Mouse (Mus musculus): Measurements from ENCODE around the gene Tmem129. TPM values are rescaled to one million over a fixed set of nuclear protein-coding genes. Genes with fewer than 3 reads are reported as not detected.

The Tmem129 gene
- polyA plus RNA-seq, 1 experiment: 47.4 TPM

GRCm38 (mm10) chr5:33609226-33609625, 49.0 kb downstream of the Tmem129 start:
- no peak overlapping the region for H3K4me3 ChIP-seq (ENCODE audit: insufficient read depth, low read depth, low read length)
- H3K36me3 ChIP-seq (ENCODE audit: control insufficient read depth, insufficient read depth, low read length): no peaks in the 10 kb centered on the region
- no peak for TF ChIP-seq CTCF (conservative IDR thresholded peaks at IDR 0.05; ENCODE audit: insufficient read depth, insufficient read length, low read depth, low read length)
- TF ChIP-seq POLR2A (IDR thresholded peaks at IDR 0.05; ENCODE audit: low read depth, low read length): no peak
- no peak overlapping the region for H3K27ac ChIP-seq (ENCODE audit: insufficient read depth, low read depth, low read length)
- H3K27me3 ChIP-seq (replicated peaks; ENCODE audit: control insufficient read depth, insufficient read depth, low read length): no peaks in the 10 kb centered on the region
- H3K4me1 ChIP-seq (ENCODE audit: control insufficient read depth, insufficient read depth, low read length): 0 out of 2 replicates have a peak, but pooled peaks cover 4% of the 10 kb centered on the region
- 47% methylated on average over 1 of the region's 1 CpGs for WGBS
- peak; percentile 66 for DNase-seq

GRCm38 (mm10) chr5:33607434-33607833, 50.8 kb downstream of the Tmem129 start:
- no peak for TF ChIP-seq CTCF (conservative IDR thresholded peaks at IDR 0.05; ENCODE audit: insufficient read depth, insufficient read length, low read depth, low read length)
- TF ChIP-seq POLR2A (IDR thresholded peaks at IDR 0.05; ENCODE audit: low read depth, low read length): no peak
- H3K27me3 ChIP-seq (replicated peaks; ENCODE audit: control insufficient read depth, insufficient read depth, low read length): no peaks in the 10 kb centered on the region
- H3K4me1 ChIP-seq (ENCODE audit: control insufficient read depth, insufficient read depth, low read length): 0 out of 2 replicates have a peak, but pooled peaks cover 4% of the 10 kb centered on the region
- H3K4me3 ChIP-seq (ENCODE audit: insufficient read depth, low read depth, low read length): no peak overlapping the region
- H3K27ac ChIP-seq (ENCODE audit: insufficient read depth, low read depth, low read length): no peak overlapping the region
- no peaks in the 10 kb centered on the region for H3K36me3 ChIP-seq (ENCODE audit: control insufficient read depth, insufficient read depth, low read length)
- WGBS: 96% methylated on average over 15 of the region's 15 CpGs
- no peak for DNase-seq

- no peak overlapping the region for H3K4me3 ChIP-seq (ENCODE audit: insufficient read depth, low read depth, low read length)
- no peaks in the 10 kb centered on the region for H3K36me3 ChIP-seq (ENCODE audit: control insufficient read depth, insufficient read depth, low read length)
- H3K27ac ChIP-seq (ENCODE audit: insufficient read depth, low read depth, low read length): no peak overlapping the region
- no peak for TF ChIP-seq POLR2A (IDR thresholded peaks at IDR 0.05; ENCODE audit: low read depth, low read length)
- TF ChIP-seq CTCF (conservative IDR thresholded peaks at IDR 0.05; ENCODE audit: insufficient read depth, insufficient read length, low read depth, low read length): no peak
- H3K4me1 ChIP-seq (ENCODE audit: control insufficient read depth, insufficient read depth, low read length): 0 out of 2 replicates have a peak, but pooled peaks cover 4% of the 10 kb centered on the region
- no peak for DNase-seq
- no peaks in the 10 kb centered on the region for H3K27me3 ChIP-seq (replicated peaks; ENCODE audit: control insufficient read depth, insufficient read depth, low read length)
- WGBS: 57% methylated on average over 7 of the region's 7 CpGs
These were observed 51.6 kb downstream of the Tmem129 start for GRCm38 (mm10) chr5:33606631-33607030.

GRCm38 (mm10) chr5:33605314-33605713, 52.9 kb downstream of the Tmem129 start:
- DNase-seq: peak; percentile 25
- Histone ChIP-seq H3K36me3 (ENCODE audit: control insufficient read depth, insufficient read depth, low read length) (no peaks in the 10 kb centered on the region), H3K4me1 (ENCODE audit: control insufficient read depth, insufficient read depth, low read length) (0 out of 2 replicates have a peak, but pooled peaks cover 4% of the 10 kb centered on the region), H3K27ac (ENCODE audit: insufficient read depth, low read depth, low read length) (no peak overlapping the region), H3K4me3 (ENCODE audit: insufficient read depth, low read depth, low read length) (no peak overlapping the region), H3K27me3 (replicated peaks; ENCODE audit: control insufficient read depth, insufficient read depth, low read length) (no peaks in the 10 kb centered on the region)
- TF ChIP-seq POLR2A (IDR thresholded peaks at IDR 0.05; ENCODE audit: low read depth, low read length) (no peak), CTCF (conservative IDR thresholded peaks at IDR 0.05; ENCODE audit: insufficient read depth, insufficient read length, low read depth, low read length) (no peak)
- 37% methylated on average over 5 of the region's 5 CpGs for WGBS

Other genes starting within 250 kb of the Tmem129 start
- not detected in 2 replicates for gene Nkx1-1, start 224.4 kb downstream of the Tmem129 start, polyA plus RNA-seq (2012; rRNA removed)
- gene Fam53a, start 28.8 kb downstream of the Tmem129 start, polyA plus RNA-seq (2012; rRNA removed): 20.8 and 27.1 TPM in 2 replicates
- 0.64 and 0.77 TPM in 2 replicates for gene Gm9903, start 28.5 kb downstream of the Tmem129 start, polyA plus RNA-seq (2012; rRNA removed)
- 12.7 and 15.7 TPM in 2 replicates for gene Slbp, start 5.8 kb downstream of the Tmem129 start, polyA plus RNA-seq (2012; rRNA removed)
- 2.3 and 2.6 TPM in 2 replicates for gene Tacc3, start 288 bp downstream of the Tmem129 start, polyA plus RNA-seq (2012; rRNA removed)
- gene Fgfr3, start 63.3 kb upstream of the Tmem129 start, polyA plus RNA-seq (2012; rRNA removed): 63.7 and 94.9 TPM in 2 replicates
- gene Letm1, start 124.4 kb upstream of the Tmem129 start, polyA plus RNA-seq (2012; rRNA removed): 85.1 and 91.6 TPM in 2 replicates
- 6.3 and 6.8 TPM in 2 replicates for gene Nsd2, start 162.3 kb upstream of the Tmem129 start, polyA plus RNA-seq (2012; rRNA removed)